Mouse (Mus musculus): Measurements from ENCODE around the gene Zfp422.
"Not testable (repeated sequence)": the region's sequence is repeated elsewhere in the genome, so short reads cannot be mapped to it uniquely, and the experiment has no call there.

Zfp422 gene

GRCm38 (mm10) chr6:116647763-116648162 lies 19.0 kb upstream of the Zfp422 start:
- DNase-seq, result peak; percentile 44

- no peak for DNase-seq
Observed at GRCm38 (mm10) chr6:116644335-116644734, 15.5 kb upstream of the Zfp422 start.

GRCm38 (mm10) chr6:116643881-116644280 lies 15.1 kb upstream of the Zfp422 start:
- no peak for DNase-seq

- no peak for DNase-seq
Observed at GRCm38 (mm10) chr6:116642942-116643341, 14.1 kb upstream of the Zfp422 start.

- DNase-seq, result no peak
Observed at GRCm38 (mm10) chr6:116639663-116640062, 10.9 kb upstream of the Zfp422 start.

- no peak for DNase-seq
Observed at GRCm38 (mm10) chr6:116638871-116639270, 10.1 kb upstream of the Zfp422 start.

- DNase-seq, result no peak
Observed at GRCm38 (mm10) chr6:116637496-116637895, 8.7 kb upstream of the Zfp422 start.

GRCm38 (mm10) chr6:116636581-116637235 lies 7.9 kb upstream of the Zfp422 start:
- no peak for DNase-seq

GRCm38 (mm10) chr6:116635251-116636180 lies 6.7 kb upstream of the Zfp422 start:
- DNase-seq, result no peak

- DNase-seq, result no peak
Observed at GRCm38 (mm10) chr6:116633741-116634695, 5.2 kb upstream of the Zfp422 start.

- peak; percentile 25 for DNase-seq
Observed at GRCm38 (mm10) chr6:116632129-116632528, 3.3 kb upstream of the Zfp422 start.

GRCm38 (mm10) chr6:116629766-116630165 lies 967 bp upstream of the Zfp422 start:
- DNase-seq, result no peak

GRCm38 (mm10) chr6:116628095-116628494 lies 704 bp downstream of the Zfp422 start:
- no peak for DNase-seq

- DNase-seq, result not testable (repeated sequence)
Observed at GRCm38 (mm10) chr6:116626417-116626816, 2.4 kb downstream of the Zfp422 start.

GRCm38 (mm10) chr6:116621318-116622023 lies 7.3 kb downstream of the Zfp422 start:
- DNase-seq, result no peak

GRCm38 (mm10) chr6:116618073-116618472 lies 10.7 kb downstream of the Zfp422 start:
- no peak for DNase-seq

GRCm38 (mm10) chr6:116615719-116616118 lies 13.1 kb downstream of the Zfp422 start:
- no peak for DNase-seq

GRCm38 (mm10) chr6:116607230-116607629 lies 21.6 kb downstream of the Zfp422 start:
- no peak for DNase-seq

GRCm38 (mm10) chr6:116600969-116601368 lies 27.8 kb downstream of the Zfp422 start:
- not testable (repeated sequence) for DNase-seq

- DNase-seq, result no peak
Observed at GRCm38 (mm10) chr6:116584095-116584494, 44.7 kb downstream of the Zfp422 start, which contains the start of gene Olfr215. Gene Olfr215, minus strand, starts transcription at chr6:116584195.

All from cerebellum, adult 11-12 months (tissue).